Mouse (Mus musculus): ENCODE measurements at regions not wholly inside any gene's neighbourhood (a gene's known extent, or its start where the extent isn't known, plus 50 kb on each side); places are given as distances from the start of the nearest gene placed in this dataset.

DNA sequence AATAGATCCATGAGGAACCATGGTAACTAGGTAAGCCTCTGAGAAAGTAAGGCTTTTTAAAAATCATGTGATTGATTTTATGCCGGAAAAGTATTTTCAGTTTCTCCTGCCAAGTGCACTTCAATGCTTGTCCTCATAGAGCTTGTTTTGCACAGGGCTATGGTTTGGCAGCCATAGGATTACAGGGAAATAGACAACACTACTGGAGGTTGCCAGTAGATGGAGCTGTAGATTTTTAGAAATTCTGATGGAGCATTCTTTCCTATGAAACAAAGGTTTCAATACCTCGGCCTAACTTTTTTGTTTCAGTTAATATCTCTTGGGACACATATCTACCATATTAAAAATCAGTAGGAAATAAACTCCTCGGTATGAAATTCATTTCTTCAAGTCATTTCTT is 210.8 kb upstream of the Fermt1 start:
- Histone ChIP-seq H3K4me3 (ENCODE audit: low read depth, low read length) (no peak overlapping the region), H3K9me3 (ENCODE audit: low read depth, low read length) (no peaks in the 10 kb centered on the region), H3K27ac (ENCODE audit: low read depth) (no peak overlapping the region), H3K9ac (no peak overlapping the region), H3K4me1 (ENCODE audit: insufficient read depth) (no peaks in the 10 kb centered on the region; the same call in 1 of the 2 replicates), H3K4me2 (no peak overlapping the region), H3K27me3 (ENCODE audit: insufficient read depth, low read length) (no peaks in the 10 kb centered on the region), H3K36me3 (ENCODE audit: insufficient read depth) (no peaks in the 10 kb centered on the region)
- TF ChIP-seq CTCF (IDR thresholded peaks at IDR 0.05; ENCODE audit: low read depth): peak; percentile 53
- 43% methylated on average over 3 of the region's 3 CpGs for WGBS
- DNase-seq (peak; percentile 83), ATAC-seq (ENCODE audit: insufficient read depth) (no peak)

DNA sequence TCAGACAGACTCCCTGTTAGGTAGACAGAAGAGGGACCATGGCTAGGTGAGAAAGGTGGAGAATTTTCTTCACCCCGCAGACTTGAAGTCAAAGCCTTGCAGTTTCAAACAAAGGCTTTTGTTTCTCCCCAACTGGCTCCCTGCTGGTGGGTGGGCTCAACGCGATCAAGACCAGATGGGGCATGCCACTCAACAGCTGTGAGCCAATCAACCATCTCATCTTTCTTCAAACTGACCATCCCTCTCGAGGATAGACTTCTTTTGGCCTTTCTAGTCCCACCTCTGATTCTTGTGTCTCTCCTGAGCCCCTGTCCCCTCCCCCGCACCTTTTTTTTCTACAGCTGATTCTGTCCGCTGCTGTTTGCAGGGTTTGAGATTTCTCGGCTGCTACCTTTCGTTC is 212.5 kb upstream of the Fermt1 start:
- no peak for TF ChIP-seq CTCF (IDR thresholded peaks at IDR 0.05; ENCODE audit: low read depth)
- no peaks in the 10 kb centered on the region for H3K36me3 ChIP-seq (ENCODE audit: insufficient read depth)
- H3K4me3 ChIP-seq (ENCODE audit: low read depth, low read length): no peak overlapping the region
- 38% methylated on average over 8 of the region's 8 CpGs for WGBS
- DNase-seq (no peak), ATAC-seq (ENCODE audit: insufficient read depth) (no peak)
- H3K9ac ChIP-seq: no peak overlapping the region
- no peaks in the 10 kb centered on the region for H3K9me3 ChIP-seq (ENCODE audit: low read depth, low read length)
- no peak overlapping the region for H3K27ac ChIP-seq (ENCODE audit: low read depth)
- H3K27me3 ChIP-seq (ENCODE audit: insufficient read depth, low read length): no peaks in the 10 kb centered on the region
- H3K4me2 ChIP-seq: no peak overlapping the region
- H3K4me1 ChIP-seq (ENCODE audit: insufficient read depth): no peaks in the 10 kb centered on the region; the same call in 1 of the 2 replicates

DNA sequence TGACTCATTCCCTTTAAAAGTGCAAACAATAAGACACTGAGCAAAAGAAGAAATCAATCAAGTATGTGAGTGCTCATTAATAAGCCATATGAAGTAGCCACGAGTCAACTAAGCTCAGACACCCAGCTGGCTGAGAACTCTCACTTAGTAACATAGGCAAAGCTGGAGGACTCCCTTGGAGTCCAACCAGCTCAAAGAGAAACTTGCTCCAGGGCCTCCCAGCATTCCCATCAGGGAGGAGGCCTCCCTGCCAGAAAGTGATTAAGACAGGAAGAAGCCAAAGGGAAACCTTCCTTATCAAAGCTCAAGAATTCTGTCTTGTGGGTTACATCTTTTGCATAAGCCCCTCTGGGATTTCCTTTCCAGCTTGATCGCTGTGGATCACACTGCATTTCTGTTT is 213.7 kb upstream of the Fermt1 start:
- no peak overlapping the region for H3K4me3 ChIP-seq (ENCODE audit: low read depth, low read length)
- no peaks in the 10 kb centered on the region; the same call in 1 of the 2 replicates for H3K4me1 ChIP-seq (ENCODE audit: insufficient read depth)
- H3K9ac ChIP-seq: no peak overlapping the region
- no peaks in the 10 kb centered on the region for H3K9me3 ChIP-seq (ENCODE audit: low read depth, low read length)
- no peak overlapping the region for H3K4me2 ChIP-seq
- no peak overlapping the region for H3K27ac ChIP-seq (ENCODE audit: low read depth)
- no peaks in the 10 kb centered on the region for H3K27me3 ChIP-seq (ENCODE audit: insufficient read depth, low read length)
- 14% methylated on average over 2 of the region's 2 CpGs for WGBS
- no peak for TF ChIP-seq CTCF (IDR thresholded peaks at IDR 0.05; ENCODE audit: low read depth)
- DNase-seq: peak; percentile 56
- ATAC-seq (ENCODE audit: insufficient read depth): peak; percentile 51; the same call in 1 of the 2 replicates
- H3K36me3 ChIP-seq (ENCODE audit: insufficient read depth): no peaks in the 10 kb centered on the region

DNA sequence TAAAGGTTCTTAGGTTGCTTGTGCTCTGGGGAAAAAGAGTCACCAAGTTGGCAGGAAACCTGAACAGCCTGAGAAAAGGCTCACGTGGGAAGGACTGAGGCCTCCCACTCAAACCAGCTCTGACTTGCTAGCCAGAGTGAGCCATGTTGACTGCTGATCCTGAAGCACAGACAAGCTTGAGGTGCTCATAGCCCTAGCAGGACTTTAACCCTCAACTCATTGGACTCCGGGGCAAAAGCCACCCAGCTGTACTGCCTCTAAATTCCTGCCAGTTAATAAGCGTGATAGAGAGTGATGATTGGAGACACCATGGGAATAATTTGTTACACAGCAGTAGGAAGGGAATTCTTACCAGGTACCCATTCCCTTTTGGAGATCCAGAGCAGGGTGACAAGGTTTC is 230.7 kb upstream of the Fermt1 start:
- H3K36me3 ChIP-seq (ENCODE audit: insufficient read depth): no peaks in the 10 kb centered on the region
- no peak overlapping the region for H3K4me2 ChIP-seq
- H3K27me3 ChIP-seq (ENCODE audit: insufficient read depth, low read length): no peaks in the 10 kb centered on the region
- H3K27ac ChIP-seq (ENCODE audit: low read depth): no peak overlapping the region
- H3K4me3 ChIP-seq (ENCODE audit: low read depth, low read length): no peak overlapping the region
- no peak for TF ChIP-seq CTCF (IDR thresholded peaks at IDR 0.05; ENCODE audit: low read depth)
- H3K9me3 ChIP-seq (ENCODE audit: low read depth, low read length): no peaks in the 10 kb centered on the region
- 78% methylated on average over 3 of the region's 3 CpGs for WGBS
- ATAC-seq (ENCODE audit: insufficient read depth) (no peak), DNase-seq (no peak)
- H3K9ac ChIP-seq: no peak overlapping the region
- H3K4me1 ChIP-seq (ENCODE audit: insufficient read depth): no peaks in the 10 kb centered on the region

DNA sequence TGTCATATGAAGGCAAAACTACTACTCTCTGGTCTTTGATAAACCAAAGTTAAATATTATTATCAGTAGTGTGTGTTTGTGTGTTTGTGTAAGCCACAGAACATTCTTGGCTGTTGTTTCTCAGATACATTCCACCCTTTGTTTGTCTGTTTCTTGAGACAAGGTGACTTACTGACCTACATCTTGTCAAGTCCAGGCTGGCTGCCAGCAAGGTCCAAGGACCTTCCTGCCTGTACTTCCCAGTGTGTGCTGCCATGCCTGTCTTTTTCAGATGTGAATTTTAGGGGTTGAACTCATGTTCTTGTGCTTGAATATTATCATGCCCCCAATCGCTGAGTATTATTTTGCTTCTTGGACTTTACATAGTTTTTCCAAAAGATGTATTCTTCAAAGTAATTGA is 235.5 kb upstream of the Fermt1 start:
- no peak overlapping the region for H3K27ac ChIP-seq (ENCODE audit: low read depth)
- no peaks in the 10 kb centered on the region for H3K36me3 ChIP-seq (ENCODE audit: insufficient read depth)
- WGBS: 85% methylated on average over 1 of the region's 1 CpGs
- no peak overlapping the region for H3K9ac ChIP-seq
- H3K4me3 ChIP-seq (ENCODE audit: low read depth, low read length): no peak overlapping the region
- no peak for ATAC-seq (ENCODE audit: insufficient read depth)
- no peaks in the 10 kb centered on the region for H3K9me3 ChIP-seq (ENCODE audit: low read depth, low read length)
- no peaks in the 10 kb centered on the region for H3K4me1 ChIP-seq (ENCODE audit: insufficient read depth)
- DNase-seq: no peak
- TF ChIP-seq CTCF (IDR thresholded peaks at IDR 0.05; ENCODE audit: low read depth): no peak
- H3K27me3 ChIP-seq (ENCODE audit: insufficient read depth, low read length): no peaks in the 10 kb centered on the region
- no peak overlapping the region for H3K4me2 ChIP-seq

DNA sequence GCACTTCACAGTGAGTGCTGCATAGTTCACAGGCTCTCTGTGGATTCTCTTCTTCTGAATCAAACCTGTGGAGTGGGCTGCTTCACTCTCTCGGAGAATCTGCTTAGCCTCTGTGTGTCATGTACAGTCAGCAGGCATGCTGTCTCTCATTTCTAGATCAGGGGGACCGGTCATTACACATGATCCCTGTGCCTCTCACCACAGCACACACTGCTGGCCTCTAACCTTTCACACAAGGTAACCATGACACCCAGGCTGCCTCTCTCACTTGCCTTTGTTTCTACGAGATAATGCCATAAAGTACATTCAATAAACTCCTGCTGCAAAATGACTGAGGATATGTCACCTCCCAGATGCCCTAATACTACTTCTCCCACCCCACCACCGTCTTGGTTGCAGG is 237.2 kb upstream of the Fermt1 start:
- no peak overlapping the region for H3K27ac ChIP-seq (ENCODE audit: low read depth)
- DNase-seq: no peak
- no peak overlapping the region for H3K4me2 ChIP-seq
- H3K36me3 ChIP-seq (ENCODE audit: insufficient read depth): no peaks in the 10 kb centered on the region
- 57% methylated on average over 4 of the region's 4 CpGs for WGBS
- TF ChIP-seq CTCF (IDR thresholded peaks at IDR 0.05; ENCODE audit: low read depth): no peak
- ATAC-seq (ENCODE audit: insufficient read depth): no peak
- no peak overlapping the region for H3K9ac ChIP-seq
- H3K27me3 ChIP-seq (ENCODE audit: insufficient read depth, low read length): no peaks in the 10 kb centered on the region
- H3K4me3 ChIP-seq (ENCODE audit: low read depth, low read length): no peak overlapping the region
- H3K9me3 ChIP-seq (ENCODE audit: low read depth, low read length): no peaks in the 10 kb centered on the region
- H3K4me1 ChIP-seq (ENCODE audit: insufficient read depth): no peaks in the 10 kb centered on the region

DNA sequence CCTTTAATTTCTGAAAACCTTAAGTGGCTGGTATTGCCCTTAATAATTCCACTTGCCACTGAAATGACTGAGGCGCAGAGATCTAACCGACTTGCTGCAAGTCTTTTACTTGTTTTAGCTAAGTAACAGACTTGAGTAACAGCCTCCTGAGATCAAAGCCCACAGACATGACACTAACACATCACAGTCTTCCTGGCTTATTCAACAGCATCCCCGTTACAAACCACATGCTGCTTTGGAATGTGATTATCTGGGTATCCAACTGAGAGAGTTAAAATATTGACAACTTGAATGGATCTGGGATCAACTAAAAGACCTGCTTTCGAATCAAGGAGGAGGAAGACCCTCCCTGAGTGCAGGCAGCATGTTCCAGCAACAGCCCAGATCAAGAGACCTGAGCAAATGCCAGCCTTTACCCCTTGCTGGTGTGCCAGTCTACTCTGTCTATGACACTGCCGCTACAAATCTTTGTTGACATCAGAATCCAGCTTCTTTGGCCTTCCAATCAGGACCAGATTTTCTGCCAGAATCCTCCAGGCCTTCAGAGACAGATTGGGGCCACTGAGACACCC is 258.7 kb upstream of the Fermt1 start:
- Histone ChIP-seq H3K27me3 (ENCODE audit: insufficient read depth, low read length) (no peaks in the 10 kb centered on the region), H3K27ac (ENCODE audit: low read depth) (no peak overlapping the region), H3K4me1 (ENCODE audit: insufficient read depth) (no peaks in the 10 kb centered on the region; the same call in 1 of the 2 replicates), H3K4me3 (ENCODE audit: low read depth, low read length) (no peak overlapping the region), H3K36me3 (ENCODE audit: insufficient read depth) (no peaks in the 10 kb centered on the region), H3K9me3 (ENCODE audit: low read depth, low read length) (no peaks in the 10 kb centered on the region), H3K4me2 (no peak overlapping the region), H3K9ac (no peak overlapping the region)
- no peak for TF ChIP-seq CTCF (IDR thresholded peaks at IDR 0.05; ENCODE audit: low read depth)
- no peak for DNase-seq
- ATAC-seq (ENCODE audit: insufficient read depth): no peak
- 32% methylated on average over 5 of the region's 5 CpGs for WGBS

DNA sequence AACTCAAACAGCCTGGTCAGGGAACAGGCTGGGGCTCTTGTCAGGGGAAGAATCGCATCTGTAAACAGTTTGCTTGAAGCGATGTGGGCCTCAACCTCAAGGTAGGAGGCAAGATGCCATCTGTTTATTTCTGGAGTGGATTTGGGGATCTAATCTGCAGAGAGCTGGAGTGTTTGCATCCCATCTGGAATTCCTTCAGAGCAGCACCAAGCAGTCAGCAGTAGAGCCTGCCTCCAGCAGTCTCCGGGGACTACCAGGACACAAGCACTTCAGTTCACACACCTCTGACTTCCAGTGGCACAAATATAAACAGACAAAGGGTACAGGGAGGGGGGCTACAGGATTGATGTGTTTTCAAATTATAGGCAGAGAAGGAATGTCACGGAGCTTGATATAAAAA is 262.8 kb upstream of the Fermt1 start:
- WGBS: 11% methylated on average over 4 of the region's 4 CpGs
- H3K9me3 ChIP-seq (ENCODE audit: low read depth, low read length): no peaks in the 10 kb centered on the region
- no peak overlapping the region for H3K9ac ChIP-seq
- no peaks in the 10 kb centered on the region; the same call in 1 of the 2 replicates for H3K4me1 ChIP-seq (ENCODE audit: insufficient read depth)
- no peaks in the 10 kb centered on the region for H3K36me3 ChIP-seq (ENCODE audit: insufficient read depth)
- no peak overlapping the region for H3K27ac ChIP-seq (ENCODE audit: low read depth)
- TF ChIP-seq CTCF (IDR thresholded peaks at IDR 0.05; ENCODE audit: low read depth): no peak
- H3K27me3 ChIP-seq (ENCODE audit: insufficient read depth, low read length): no peaks in the 10 kb centered on the region
- DNase-seq (no peak), ATAC-seq (ENCODE audit: insufficient read depth) (no peak)
- no peak overlapping the region for H3K4me2 ChIP-seq
- no peak overlapping the region for H3K4me3 ChIP-seq (ENCODE audit: low read depth, low read length)

Data from lung, embryonic 14.5 days (tissue).